Mouse (Mus musculus) myocyte (in vitro differentiated cells): Measurements from ENCODE around the gene Lingo2.

Source experiments
- CEBPB ChIP-seq: IDR thresholded peaks from 2 replicates; pipeline ENCODE4 v1.6.1; 2011; ENCODE audit warnings: mild to moderate bottlenecking, moderate library complexity; ENCODE audit not compliant: poor library complexity, insufficient read depth, severe bottlenecking
- E2F4 ChIP-seq: IDR thresholded peaks from one replicate; pipeline ENCODE4 v1.6.1; 2011; ENCODE audit warnings: mild to moderate bottlenecking, control low read depth, moderate library complexity; ENCODE audit not compliant: insufficient read depth
- MAX ChIP-seq: IDR thresholded peaks from one replicate; pipeline ENCODE4 v1.6.1; 2011; ENCODE audit warnings: low read depth, mild to moderate bottlenecking, control low read depth
- MYOD1 ChIP-seq, 3 experiments: IDR thresholded peaks; one replicate each; pipeline ENCODE4 v1.6.1; 2011; ENCODE audit warnings: control low read depth in 2 of 3, low read depth in 2 of 3, mild to moderate bottlenecking in 2 of 3, moderate library complexity in 1 of 3; ENCODE audit not compliant: insufficient read length in 2 of 3, control insufficient read depth in 1 of 3
- MYOG ChIP-seq, 3 experiments: IDR thresholded peaks; one replicate each; pipeline ENCODE4 v1.6.1; 2011; ENCODE audit warnings: control low read depth in 2 of 3, low read depth in 2 of 3, mild to moderate bottlenecking in 2 of 3; ENCODE audit not compliant: insufficient read length in 2 of 3, control insufficient read depth in 1 of 3, insufficient read depth in 1 of 3
- POLR2A ChIP-seq: IDR thresholded peaks from one replicate; pipeline ENCODE4 v1.6.1; 2011; ENCODE audit warnings: low read depth, mild to moderate bottlenecking, control low read depth, moderate library complexity; ENCODE audit not compliant: insufficient read length
- REST ChIP-seq: IDR thresholded peaks from one replicate; pipeline ENCODE4 v1.6.1; 2011; ENCODE audit warnings: mild to moderate bottlenecking, control low read depth, moderate library complexity; ENCODE audit not compliant: insufficient read depth, insufficient read length
- SRF ChIP-seq: IDR thresholded peaks from one replicate; pipeline ENCODE4 v1.6.1; 2011; ENCODE audit warnings: low read depth; ENCODE audit not compliant: control insufficient read depth, insufficient read length
- TCF12 ChIP-seq: IDR thresholded peaks from one replicate; pipeline ENCODE4 v1.6.1; 2011; ENCODE audit warnings: mild to moderate bottlenecking, control low read depth; ENCODE audit not compliant: poor library complexity, insufficient read depth, severe bottlenecking
- USF1 ChIP-seq: IDR thresholded peaks from one replicate; pipeline ENCODE4 v1.6.1; 2011; ENCODE audit warnings: low read depth, mild to moderate bottlenecking, control low read depth, moderate library complexity

GRCm38 (mm10) chr4:35702661-35703060 lies 1248.9 kb downstream of the Lingo2 start:
- no peak for TF ChIP-seq POLR2A
- TF ChIP-seq MYOG (IDR thresholded peaks at IDR 0.05; ENCODE audit: control insufficient read depth in 1 of 3, insufficient read depth in 1 of 3, insufficient read length in 2 of 3, low read depth in 2 of 3), result no peak
- no peak for TF ChIP-seq CEBPB
- no peak for TF ChIP-seq MAX
- TF ChIP-seq SRF, result no peak
- TF ChIP-seq TCF12, result no peak
- no peak for TF ChIP-seq E2F4
- no peak for TF ChIP-seq MYOD1 (IDR thresholded peaks at IDR 0.05; ENCODE audit: control insufficient read depth in 1 of 3, insufficient read length in 2 of 3, low read depth in 2 of 3)
- TF ChIP-seq REST, result no peak
- TF ChIP-seq USF1, result no peak
